Mouse (Mus musculus): ENCODE measurements at regions not wholly inside any gene's neighbourhood (a gene's known extent, or its start where the extent isn't known, plus 50 kb on each side); places are given as distances from the start of the nearest gene placed in this dataset.

DNA sequence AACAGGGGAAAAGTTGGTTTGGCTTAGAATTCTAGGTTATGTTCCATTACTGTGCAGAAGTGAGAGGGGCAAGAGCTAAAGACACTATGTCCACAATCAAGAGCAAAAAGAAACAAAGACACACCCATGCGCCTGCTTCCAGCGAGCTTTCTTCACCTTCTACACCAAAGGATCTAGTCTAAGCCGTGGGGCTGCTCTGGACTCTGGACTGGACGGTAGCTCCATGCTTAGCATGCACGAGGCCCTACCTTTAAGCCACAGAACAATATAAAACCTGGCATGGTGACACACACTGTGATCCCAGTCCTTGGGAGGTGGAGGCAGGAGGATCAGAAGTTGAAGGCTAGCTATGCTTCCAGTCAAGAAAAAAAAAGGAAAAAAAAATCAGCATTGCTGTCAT, 73.0 kb upstream of the Pias1 start:
- ATAC-seq, result no peak
- Histone ChIP-seq H3K36me3 (replicated peaks; ENCODE audit: insufficient read depth, low read length) (no peaks in the 10 kb centered on the region), H3K4me1 (ENCODE audit: insufficient read depth) (no peaks in the 10 kb centered on the region), H3K4me2 (ENCODE audit: low read depth, low read length) (no peak overlapping the region), H3K9me3 (ENCODE audit: low read length) (peaks cover 8% of the 10 kb centered on the region; the same call in 1 of the 2 replicates), H3K27ac (ENCODE audit: low read depth) (no peak overlapping the region), H3K9ac (replicated peaks) (no peak overlapping the region), H3K27me3 (ENCODE audit: insufficient read depth, low read length) (no peaks in the 10 kb centered on the region), H3K4me3 (ENCODE audit: low read depth, low read length) (no peak overlapping the region)
- 82% methylated on average over 5 of the region's 5 CpGs for WGBS (ENCODE audit: insufficient replicate concordance)
- DNase-seq, result no peak
- TF ChIP-seq EP300 (IDR thresholded peaks at IDR 0.05; ENCODE audit: low read depth) (no peak), CTCF (IDR thresholded peaks at IDR 0.05; ENCODE audit: low read depth) (no peak)

DNA sequence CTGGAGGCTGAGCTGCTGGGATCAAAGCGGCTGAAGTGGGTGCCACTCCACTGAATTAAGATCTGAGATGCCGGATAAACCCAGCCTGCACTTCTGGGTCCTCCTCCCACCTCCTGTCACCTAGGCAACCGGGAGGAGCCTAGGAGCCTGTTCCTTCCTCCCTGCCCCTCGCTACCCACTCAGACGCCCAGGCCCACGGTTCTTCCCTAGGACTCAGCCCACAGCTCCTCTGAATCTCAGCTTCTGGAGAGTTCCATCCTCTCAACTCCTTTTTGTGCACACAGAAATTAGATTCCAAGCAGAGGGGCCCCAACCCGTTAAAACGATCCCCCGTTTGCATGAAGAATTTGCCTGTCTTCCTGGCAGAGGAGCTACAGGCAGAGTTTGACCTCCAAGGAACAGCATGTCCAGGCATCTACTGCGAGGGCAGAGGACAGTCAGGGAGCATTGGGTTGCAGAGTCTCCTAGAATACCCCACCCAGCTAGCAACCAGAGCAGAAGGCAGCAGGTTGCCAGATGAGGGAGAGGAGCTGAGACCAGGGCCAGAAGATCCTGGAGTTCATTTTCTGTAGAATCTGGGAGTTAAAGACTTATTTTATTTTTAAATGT, 71.6 kb upstream of the Pias1 start:
- no peaks in the 10 kb centered on the region for H3K4me1 ChIP-seq (ENCODE audit: insufficient read depth)
- DNase-seq, result peak; percentile 25
- peaks cover 8% of the 10 kb centered on the region; the same call in 1 of the 2 replicates for H3K9me3 ChIP-seq (ENCODE audit: low read length)
- TF ChIP-seq EP300 (IDR thresholded peaks at IDR 0.05; ENCODE audit: low read depth) (no peak), CTCF (IDR thresholded peaks at IDR 0.05; ENCODE audit: low read depth) (no peak)
- 14% methylated on average over 10 of the region's 10 CpGs for WGBS (ENCODE audit: insufficient replicate concordance)
- no peak overlapping the region; the same call in 1 of the 2 replicates for H3K9ac ChIP-seq (replicated peaks)
- peak overlapping the region; percentile 35 for H3K4me2 ChIP-seq (ENCODE audit: low read depth, low read length)
- ATAC-seq, result no peak
- no peaks in the 10 kb centered on the region for H3K27me3 ChIP-seq (ENCODE audit: insufficient read depth, low read length)
- no peak overlapping the region for H3K27ac ChIP-seq (ENCODE audit: low read depth)
- no peak overlapping the region for H3K4me3 ChIP-seq (ENCODE audit: low read depth, low read length)
- H3K36me3 ChIP-seq (replicated peaks; ENCODE audit: insufficient read depth, low read length), result no peaks in the 10 kb centered on the region

DNA sequence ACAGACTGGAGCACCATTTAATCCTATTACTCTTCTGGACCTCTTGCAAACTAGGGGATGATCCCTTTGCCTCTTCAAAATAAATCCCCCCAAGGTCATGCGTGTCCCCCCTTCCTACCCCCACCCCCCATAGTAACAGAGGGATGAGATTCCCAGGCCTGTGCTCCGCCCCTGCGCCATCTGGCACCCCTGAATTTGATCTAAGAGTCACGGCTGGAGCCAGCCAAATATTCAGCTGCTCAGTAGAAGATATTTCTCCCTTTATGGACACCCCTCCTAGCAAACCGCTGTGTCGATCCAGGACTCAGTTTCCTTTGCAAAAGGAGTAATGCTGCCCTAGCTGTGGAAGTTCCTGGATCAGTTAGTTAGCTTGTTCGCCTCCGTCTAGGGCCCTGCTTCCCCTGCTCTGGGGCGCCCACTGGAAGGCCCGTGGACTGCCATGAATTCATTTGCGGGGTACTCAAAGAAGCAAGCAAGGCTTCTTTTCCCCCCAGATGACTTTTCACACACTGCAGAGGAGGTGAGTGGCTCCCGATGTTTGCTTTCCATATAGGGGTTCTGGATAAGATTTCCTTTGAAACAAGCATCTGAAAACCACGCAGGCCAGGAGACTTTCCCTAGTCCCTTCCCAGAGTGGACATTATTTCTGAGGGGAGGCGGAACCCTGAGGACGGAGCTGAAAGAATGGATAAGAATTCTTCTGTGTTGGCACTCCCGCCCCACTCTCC, 70.9 kb upstream of the Pias1 start:
- no peak for ATAC-seq

GRCm38 (mm10) chr9:63056695-63057349, 69.1 kb upstream of the Pias1 start:
- no peak for ATAC-seq
- Histone ChIP-seq H3K36me3 (replicated peaks; ENCODE audit: insufficient read depth, low read length) (no peaks in the 10 kb centered on the region), H3K4me1 (ENCODE audit: insufficient read depth) (no peaks in the 10 kb centered on the region), H3K4me3 (ENCODE audit: low read depth, low read length) (no peak overlapping the region), H3K27ac (ENCODE audit: low read depth) (no peak overlapping the region), H3K27me3 (ENCODE audit: insufficient read depth, low read length) (no peaks in the 10 kb centered on the region), H3K9ac (replicated peaks) (no peak overlapping the region), H3K9me3 (ENCODE audit: low read length) (no peaks in the 10 kb centered on the region), H3K4me2 (ENCODE audit: low read depth, low read length) (no peak overlapping the region)
- WGBS (ENCODE audit: insufficient replicate concordance), result 77% methylated on average over 9 of the region's 9 CpGs
- no peak for DNase-seq
- TF ChIP-seq EP300 (IDR thresholded peaks at IDR 0.05; ENCODE audit: low read depth), result no peak
- TF ChIP-seq CTCF (IDR thresholded peaks at IDR 0.05; ENCODE audit: low read depth), result no peak

More for the DNA sequence above, 70.9 kb upstream of the Pias1 start:
- Histone ChIP-seq H3K4me2 (ENCODE audit: low read depth, low read length) (no peak overlapping the region), H3K9me3 (ENCODE audit: low read length) (peaks cover 8% of the 10 kb centered on the region; the same call in 1 of the 2 replicates), H3K27ac (ENCODE audit: low read depth) (no peak overlapping the region), H3K36me3 (replicated peaks; ENCODE audit: insufficient read depth, low read length) (no peaks in the 10 kb centered on the region), H3K9ac (replicated peaks) (no peak overlapping the region), H3K4me1 (ENCODE audit: insufficient read depth) (no peaks in the 10 kb centered on the region), H3K4me3 (ENCODE audit: low read depth, low read length) (no peak overlapping the region), H3K27me3 (ENCODE audit: insufficient read depth, low read length) (no peaks in the 10 kb centered on the region)
- no peak for DNase-seq
- WGBS (ENCODE audit: insufficient replicate concordance), result 63% methylated on average over 16 of the region's 16 CpGs
- TF ChIP-seq CTCF (IDR thresholded peaks at IDR 0.05; ENCODE audit: low read depth) (no peak), EP300 (IDR thresholded peaks at IDR 0.05; ENCODE audit: low read depth) (no peak)

DNA sequence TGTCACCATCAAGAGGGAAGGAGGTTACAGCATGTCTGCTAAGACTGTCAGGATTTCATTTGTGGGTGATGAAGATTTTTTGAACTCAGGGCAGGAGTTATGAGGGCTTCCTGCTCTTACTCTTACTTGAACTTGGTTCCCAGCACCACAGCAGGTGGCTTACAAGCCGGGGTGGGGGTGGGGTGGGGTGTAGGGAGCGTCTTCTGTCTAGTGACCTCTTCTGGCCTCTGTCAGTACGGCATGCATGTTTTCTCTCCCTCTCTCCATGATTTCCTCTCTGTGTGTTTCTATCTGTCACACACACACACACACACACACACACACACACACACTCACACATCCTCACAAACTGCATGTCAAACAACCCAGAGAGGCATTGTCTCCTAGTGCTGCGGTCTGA, 64.5 kb upstream of the Pias1 start:
- no peaks in the 10 kb centered on the region for H3K36me3 ChIP-seq (replicated peaks; ENCODE audit: insufficient read depth, low read length)
- H3K4me2 ChIP-seq (ENCODE audit: low read depth, low read length), result no peak overlapping the region
- H3K4me1 ChIP-seq (ENCODE audit: insufficient read depth), result no peaks in the 10 kb centered on the region
- H3K27me3 ChIP-seq (ENCODE audit: insufficient read depth, low read length), result no peaks in the 10 kb centered on the region
- TF ChIP-seq EP300 (IDR thresholded peaks at IDR 0.05; ENCODE audit: low read depth), result no peak
- no peak for TF ChIP-seq CTCF (IDR thresholded peaks at IDR 0.05; ENCODE audit: low read depth)
- 57% methylated on average over 4 of the region's 4 CpGs for WGBS (ENCODE audit: insufficient replicate concordance)
- H3K27ac ChIP-seq (ENCODE audit: low read depth), result no peak overlapping the region
- no peaks in the 10 kb centered on the region for H3K9me3 ChIP-seq (ENCODE audit: low read length)
- DNase-seq, result no peak
- no peak for ATAC-seq
- no peak overlapping the region for H3K9ac ChIP-seq (replicated peaks)
- no peak overlapping the region for H3K4me3 ChIP-seq (ENCODE audit: low read depth, low read length)

DNA sequence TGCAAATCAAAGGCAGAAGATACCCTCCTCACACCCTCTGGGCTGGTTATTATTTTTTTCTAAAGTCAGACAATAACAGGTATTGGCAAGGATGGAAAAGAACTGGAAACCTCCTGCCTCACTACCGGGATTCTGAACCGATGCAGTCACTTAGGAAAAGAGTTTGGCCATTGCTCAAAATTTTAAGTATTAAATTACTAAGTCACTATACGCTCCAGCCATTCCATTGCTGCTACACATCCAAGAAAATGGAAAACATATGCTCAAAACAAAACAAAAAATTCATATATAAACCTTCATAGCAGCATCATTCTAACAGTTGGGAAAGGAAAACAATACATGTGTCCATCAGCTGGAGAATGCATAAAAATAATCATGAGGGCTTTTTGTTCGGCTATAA, 63.9 kb upstream of the Pias1 start:
- Histone ChIP-seq H3K9ac (replicated peaks) (no peak overlapping the region), H3K27ac (ENCODE audit: low read depth) (no peak overlapping the region), H3K4me3 (ENCODE audit: low read depth, low read length) (no peak overlapping the region), H3K4me2 (ENCODE audit: low read depth, low read length) (no peak overlapping the region), H3K4me1 (ENCODE audit: insufficient read depth) (no peaks in the 10 kb centered on the region), H3K9me3 (ENCODE audit: low read length) (no peaks in the 10 kb centered on the region), H3K27me3 (ENCODE audit: insufficient read depth, low read length) (no peaks in the 10 kb centered on the region), H3K36me3 (replicated peaks; ENCODE audit: insufficient read depth, low read length) (no peaks in the 10 kb centered on the region)
- WGBS (ENCODE audit: insufficient replicate concordance), result 79% methylated on average over 4 of the region's 4 CpGs
- no peak for TF ChIP-seq CTCF (IDR thresholded peaks at IDR 0.05; ENCODE audit: low read depth)
- TF ChIP-seq EP300 (IDR thresholded peaks at IDR 0.05; ENCODE audit: low read depth), result no peak
- ATAC-seq (no peak), DNase-seq (no peak)
